Mouse (Mus musculus) v-Abl transformed pro-B cells (cell line): ENCODE data around the gene Cox4i1.

ENCODE experiments used
- in situ Hi-C, 2 experiments: fragments of 400-800 bp; cut with MboI; formaldehyde crosslinking; loops; one replicate each; pipeline ENCODE4 v1.15.1; 2025; ENCODE audit not compliant: unreplicated experiment in 2 of 2

Cox4i1 gene

GRCm38 (mm10) chr8:120686051-120686450 lies 18.0 kb downstream of the Cox4i1 start:
- in situ Hi-C loops, result loop anchor here in 1 of 2 experiments (25.0 kb wide), 2 partner anchors 776 to 901 kb away; partner anchors contain the start of genes Fbxo31 and Map1lc3b

DNA sequence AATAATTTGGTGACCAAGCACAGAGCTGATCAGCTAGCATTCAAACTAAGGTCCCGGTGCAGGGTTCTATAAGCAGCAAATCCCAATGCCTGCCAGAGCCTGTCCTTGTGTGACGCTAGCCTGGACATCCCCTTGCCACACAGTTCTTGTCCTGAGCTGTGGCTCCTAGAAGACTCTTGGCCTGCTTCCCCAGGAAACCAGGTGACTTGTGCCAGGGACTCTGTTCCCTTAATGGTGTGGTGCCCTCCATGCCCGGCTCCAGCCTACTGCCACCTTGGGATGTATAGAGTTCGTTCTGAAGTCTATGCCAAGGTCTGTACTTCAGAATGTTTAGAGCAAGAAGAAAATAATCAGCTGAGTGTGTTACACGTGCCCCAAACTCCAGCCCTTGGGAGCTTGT lies 18.6 kb downstream of the Cox4i1 start:
- in situ Hi-C loops, result loop anchor here in 1 of 2 experiments (25.0 kb wide), 2 partner anchors 776 to 901 kb away; partner anchors contain the start of genes Fbxo31 and Map1lc3b

- in situ Hi-C loops, result loop anchor here in 1 of 2 experiments (25.0 kb wide), 2 partner anchors 775 to 900 kb away; partner anchors contain the start of genes Fbxo31 and Map1lc3b
Observed at GRCm38 (mm10) chr8:120687786-120688185, 19.8 kb downstream of the Cox4i1 start.

GRCm38 (mm10) chr8:120688511-120688910 lies 20.5 kb downstream of the Cox4i1 start:
- in situ Hi-C loops, result loop anchor here in 1 of 2 experiments (25.0 kb wide), 2 partner anchors 774 to 899 kb away; partner anchors contain the start of genes Fbxo31 and Map1lc3b

- in situ Hi-C loops, result loop anchor here (5.0 to 25.0 kb wide), 3 partner anchors 34 to 894 kb away; partner anchors contain the start of genes Fbxo31 (in 1 of the 2) and Map1lc3b (in 1 of the 2)
Observed at GRCm38 (mm10) chr8:120692934-120693333, 24.9 kb downstream of the Cox4i1 start.

DNA sequence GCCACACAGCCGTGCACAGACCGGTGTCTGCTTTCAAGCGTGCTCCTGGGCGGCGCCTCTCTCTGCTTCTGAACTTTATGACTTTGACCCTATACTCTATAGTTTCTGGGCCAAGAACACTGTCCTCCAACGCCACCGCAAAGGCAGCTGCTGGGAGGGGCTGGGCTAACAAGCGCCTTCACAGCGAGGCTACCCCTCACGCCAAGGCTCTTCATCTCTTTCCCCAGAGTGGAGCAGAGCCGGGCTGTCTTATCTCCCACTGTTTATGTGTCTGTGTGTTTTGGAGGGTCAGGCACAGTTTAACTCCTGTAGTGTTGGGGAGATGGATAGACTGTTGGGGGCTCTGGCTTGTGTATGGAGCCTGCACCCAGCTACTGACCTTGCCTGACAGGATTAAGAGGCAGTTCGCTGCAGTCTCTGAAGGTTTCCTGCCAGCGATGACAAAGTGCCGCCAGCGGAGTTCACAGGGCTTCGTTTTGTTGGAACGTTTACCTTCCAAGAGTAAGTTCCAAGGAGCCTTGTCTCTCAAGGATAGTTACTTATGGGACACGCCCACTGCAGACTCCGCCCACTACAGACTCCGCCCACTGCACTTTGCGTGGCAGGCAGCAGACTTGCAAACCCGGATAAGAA lies 26.0 kb downstream of the Cox4i1 start:
- in situ Hi-C loops, result loop anchor here (5.0 to 25.0 kb wide), 3 partner anchors 33 to 893 kb away; partner anchors contain the start of genes Fbxo31 (in 1 of the 2) and Map1lc3b (in 1 of the 2)

DNA sequence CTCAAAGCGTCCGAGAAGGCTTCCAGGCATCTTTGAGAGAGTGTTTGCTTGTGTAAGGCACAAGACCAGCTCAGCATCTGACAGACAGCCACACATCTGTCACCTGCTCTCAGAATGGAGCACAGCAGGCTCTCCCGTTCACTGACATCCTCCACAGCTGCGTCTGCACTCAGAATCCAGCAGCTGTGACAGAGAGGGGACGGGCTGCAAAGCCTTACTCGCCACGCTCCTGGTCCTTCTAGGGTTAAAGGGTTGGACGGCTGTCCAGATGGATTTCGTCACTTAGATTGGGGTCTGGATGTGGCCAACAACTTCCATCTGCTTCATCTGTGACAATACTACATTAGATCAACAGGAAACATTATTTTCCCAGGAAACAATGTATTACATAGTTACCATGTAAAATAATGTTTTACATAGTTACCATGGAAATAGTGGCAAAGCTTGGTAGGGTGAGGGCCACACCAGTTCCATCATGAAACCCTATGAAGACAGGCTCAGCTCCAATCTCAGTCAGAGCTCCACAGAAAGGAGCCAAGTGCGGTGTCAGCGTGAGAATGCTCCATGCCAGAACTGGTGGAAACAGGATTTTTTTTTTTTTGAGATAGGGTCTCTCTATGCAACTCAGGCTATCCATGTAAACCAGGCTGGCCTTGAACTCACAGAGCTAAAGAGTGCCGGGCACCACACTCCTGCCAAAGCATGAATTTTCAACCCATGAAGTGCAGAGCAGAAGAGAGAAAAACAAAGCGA lies 28.6 kb downstream of the Cox4i1 start:
- in situ Hi-C loops, result loop anchor here in 1 of 2 experiments (25.0 kb wide), 2 partner anchors 766 to 891 kb away; partner anchors contain the start of genes Fbxo31 and Map1lc3b

DNA sequence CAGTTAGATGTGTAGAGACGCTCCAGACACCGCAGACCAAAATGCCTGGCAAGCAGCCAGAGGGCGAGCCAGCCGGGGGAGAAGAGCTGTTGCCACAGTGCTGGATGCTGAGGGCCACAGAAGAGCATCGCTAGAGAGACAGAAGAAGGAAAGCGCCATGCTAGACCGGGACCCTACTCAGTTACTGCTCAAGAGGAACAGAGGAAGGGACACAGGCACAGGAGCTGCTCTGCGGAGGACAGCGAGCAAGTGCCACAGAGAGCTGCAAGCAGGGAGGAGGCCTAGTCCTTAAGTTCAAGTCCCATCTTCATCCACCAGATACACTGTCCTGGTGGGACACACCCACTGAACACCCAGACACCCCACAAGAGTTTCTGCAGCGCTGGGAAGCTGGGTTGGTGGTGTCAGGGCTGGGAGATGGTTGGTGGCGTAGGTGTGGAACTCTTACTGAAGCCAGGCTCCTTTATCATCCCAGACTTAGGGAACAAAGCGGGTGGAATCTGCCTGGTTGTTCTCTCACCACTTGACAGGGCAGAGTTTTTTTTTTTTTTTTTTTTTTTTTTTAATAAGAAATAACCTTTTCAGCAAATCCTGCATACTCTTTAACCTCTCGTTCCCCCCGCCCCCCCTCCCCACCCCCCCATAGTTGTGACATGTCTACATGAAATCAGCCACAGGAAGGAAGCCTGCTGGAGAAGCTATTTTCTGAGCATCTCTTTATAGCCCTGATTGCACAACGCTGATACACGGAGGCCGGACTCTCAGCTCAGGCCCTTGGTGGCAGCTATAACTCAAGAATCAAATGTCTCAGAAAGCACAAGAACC lies 29.3 kb downstream of the Cox4i1 start:
- in situ Hi-C loops, result loop anchor here in 1 of 2 experiments (25.0 kb wide), 2 partner anchors 765 to 890 kb away; partner anchors contain the start of genes Fbxo31 and Map1lc3b

DNA sequence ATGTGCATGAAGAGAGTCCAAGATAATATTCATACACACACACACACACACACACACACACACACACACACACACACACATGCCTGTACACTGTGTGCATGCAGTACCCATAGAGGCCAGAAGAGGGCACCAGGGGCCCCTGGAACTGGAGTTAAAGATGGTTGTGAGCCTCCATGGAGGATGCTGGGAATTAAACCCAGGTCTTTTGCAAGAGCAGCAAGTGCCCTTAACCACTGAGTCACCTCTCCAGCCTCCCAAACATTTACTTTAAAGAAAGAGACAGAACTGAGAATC lies 29.9 kb downstream of the Cox4i1 start:
- in situ Hi-C loops, result loop anchor here in 1 of 2 experiments (25.0 kb wide), 2 partner anchors 764 to 889 kb away; partner anchors contain the start of genes Fbxo31 and Map1lc3b

DNA sequence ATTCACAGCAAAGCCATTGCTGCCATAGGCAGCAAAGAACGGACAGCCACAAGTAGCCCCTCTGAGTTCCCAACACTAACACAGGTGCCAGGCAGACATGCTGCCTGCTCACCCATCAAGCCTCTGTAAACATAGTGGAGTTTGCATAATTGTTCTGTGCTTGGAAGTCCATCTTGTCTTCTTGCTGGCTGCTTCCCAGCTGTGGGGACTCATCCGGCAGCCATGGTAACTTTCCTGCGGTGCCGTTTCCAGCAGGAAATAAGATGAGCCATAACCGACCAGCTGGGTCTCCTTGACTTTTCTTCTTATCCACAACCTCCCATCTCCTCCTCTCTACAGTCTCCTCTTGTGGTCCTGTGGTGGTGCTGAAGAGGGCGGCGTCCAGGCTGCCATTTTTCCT lies 30.4 kb downstream of the Cox4i1 start:
- in situ Hi-C loops, result loop anchor here in 1 of 2 experiments (25.0 kb wide), 2 partner anchors 764 to 889 kb away; partner anchors contain the start of genes Fbxo31 and Map1lc3b

DNA sequence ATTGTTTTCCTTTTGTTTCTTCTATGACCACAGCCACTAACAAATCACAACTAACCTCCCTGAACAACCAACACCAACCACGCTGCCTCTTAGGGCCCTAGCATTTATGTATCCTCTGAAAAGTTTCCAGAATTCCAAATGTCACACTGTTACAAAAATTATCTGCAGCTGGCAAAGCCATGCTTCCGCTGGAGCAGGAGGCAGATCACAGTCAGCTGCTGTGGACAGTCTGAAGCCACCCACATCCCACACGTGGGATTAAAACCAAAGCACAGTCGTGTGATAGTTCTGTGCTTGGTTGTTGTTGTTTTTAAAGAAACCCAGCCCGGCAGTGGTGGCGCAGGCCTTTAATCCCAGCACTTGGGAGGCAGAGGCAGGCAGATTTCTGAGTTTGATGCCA lies 31.1 kb downstream of the Cox4i1 start:
- in situ Hi-C loops, result loop anchor here in 1 of 2 experiments (25.0 kb wide), 2 partner anchors 763 to 888 kb away; partner anchors contain the start of genes Fbxo31 and Map1lc3b

DNA sequence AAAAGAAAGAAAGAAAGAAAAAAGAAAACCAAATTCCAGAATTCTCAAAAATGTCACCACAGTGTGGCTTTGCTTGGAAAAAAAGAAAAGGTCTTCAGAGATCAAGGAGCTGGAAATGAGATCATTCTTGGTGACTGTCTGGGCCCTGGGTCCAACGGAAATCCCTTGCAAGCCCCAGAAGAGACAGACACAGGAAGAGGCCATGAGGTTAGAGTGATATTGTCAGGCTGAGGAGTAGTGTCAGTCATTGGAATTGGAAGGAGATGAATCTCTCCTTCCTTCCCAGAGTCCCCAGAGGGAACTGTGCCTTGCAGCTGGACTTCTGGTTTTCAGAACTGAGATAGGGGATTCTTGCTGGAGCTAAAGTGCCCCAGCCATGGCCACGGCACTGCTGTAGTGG lies 31.5 kb downstream of the Cox4i1 start:
- in situ Hi-C loops, result loop anchor here in 1 of 2 experiments (25.0 kb wide), 2 partner anchors 763 to 888 kb away; partner anchors contain the start of genes Fbxo31 and Map1lc3b

- in situ Hi-C loops, result no loop called here
Observed at GRCm38 (mm10) chr8:120700053-120700452, 32.0 kb downstream of the Cox4i1 start.

- in situ Hi-C loops, result no loop called here
Observed at GRCm38 (mm10) chr8:120701758-120702465, 33.9 kb downstream of the Cox4i1 start.

GRCm38 (mm10) chr8:120704203-120704602 lies 36.2 kb downstream of the Cox4i1 start:
- in situ Hi-C loops, result no loop called here

DNA sequence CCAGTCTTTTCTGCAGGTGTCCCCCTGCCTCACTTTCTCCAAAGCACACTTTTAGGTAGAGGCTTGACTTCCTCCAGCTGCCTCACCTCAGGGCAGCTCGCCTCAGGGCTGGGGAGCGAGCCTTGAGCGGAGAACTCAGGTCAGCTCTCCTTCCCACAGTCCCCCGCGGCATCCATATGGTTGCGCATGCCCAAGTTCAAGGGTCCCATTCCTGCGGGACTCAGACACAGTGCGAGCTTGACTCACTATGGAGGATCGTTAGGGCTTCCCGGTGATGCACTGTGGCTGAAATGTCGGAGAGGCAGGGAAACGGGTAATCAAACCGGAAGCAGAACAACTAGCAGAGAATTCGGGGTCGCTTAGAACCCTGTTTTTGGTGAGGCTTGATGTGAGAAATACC lies 37.1 kb downstream of the Cox4i1 start:
- in situ Hi-C loops, result no loop called here

- in situ Hi-C loops, result no loop called here
Observed at GRCm38 (mm10) chr8:120706193-120706592, 38.2 kb downstream of the Cox4i1 start.

DNA sequence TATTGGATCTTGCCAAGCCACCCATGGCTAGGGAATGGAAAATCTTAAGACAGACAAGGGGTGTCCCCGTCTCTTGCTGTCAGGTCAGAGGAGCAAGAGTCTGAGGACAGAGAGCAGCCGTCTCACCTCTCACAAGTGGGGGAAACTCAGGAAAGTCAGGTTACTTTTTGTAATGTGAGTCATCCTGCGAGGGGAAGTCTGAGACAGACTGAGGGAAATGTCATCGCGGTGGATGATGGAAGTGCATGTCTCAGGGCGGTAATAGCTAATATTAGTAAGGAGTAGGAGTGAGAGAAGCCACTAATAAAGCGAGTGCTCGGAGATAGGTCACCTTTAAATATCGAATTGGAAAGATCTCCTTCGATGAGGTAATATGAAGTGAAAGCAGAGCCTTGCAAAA lies 41.2 kb downstream of the Cox4i1 start:
- in situ Hi-C loops, result no loop called here

DNA sequence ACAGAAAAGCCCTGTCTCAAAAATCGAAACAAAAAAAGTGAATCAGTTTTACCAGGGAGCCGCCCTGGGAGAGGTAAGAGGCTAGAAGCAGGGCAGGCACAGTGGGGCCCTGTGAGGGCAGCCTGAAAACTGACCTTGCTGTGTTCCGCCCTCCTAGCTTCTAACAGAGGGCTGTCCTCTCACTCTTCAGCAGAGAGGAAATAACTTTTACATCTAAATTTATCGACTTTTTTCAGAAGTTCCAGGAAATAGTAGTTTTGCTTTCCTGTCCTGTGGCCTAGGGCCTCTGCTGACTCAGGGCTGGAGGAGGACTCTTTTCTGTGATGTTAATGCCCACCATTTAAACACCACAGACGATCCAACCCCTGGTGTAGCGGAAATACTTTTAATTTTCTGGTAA lies 47.2 kb downstream of the Cox4i1 start:
- in situ Hi-C loops, result no loop called here
